Mouse (Mus musculus) brain, adult 2 months (tissue): ENCODE measurements around the gene Bcl2.

ENCODE experiments used
- DNase-seq: peaks from one replicate; pipeline ENCODE4 v3.0.0; 2011; ENCODE audit warnings: low read depth, low spot score

The Bcl2 gene

DNA sequence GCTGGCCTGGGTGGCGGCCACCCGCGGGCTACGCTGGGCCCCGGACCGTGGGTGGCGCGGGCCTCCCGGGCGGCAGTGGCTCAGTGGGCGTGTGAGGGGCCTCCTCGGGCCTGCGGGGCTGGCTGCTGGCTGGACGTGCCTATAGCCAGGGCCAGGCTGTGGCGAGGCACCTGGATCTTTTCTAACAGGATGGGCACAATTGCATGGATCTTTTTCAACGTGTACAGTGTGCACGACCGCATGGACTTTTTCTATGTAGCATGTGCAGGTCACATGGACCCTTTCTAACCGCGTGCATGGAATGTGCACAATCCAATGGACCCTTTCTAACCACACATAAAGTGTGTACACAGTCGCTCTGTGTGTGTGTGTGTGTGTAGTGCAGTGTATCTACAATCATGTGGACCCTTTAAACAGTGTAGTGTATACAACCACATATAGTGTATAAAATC is 482 bp upstream of the Bcl2 start:
- no peak for DNase-seq

DNA sequence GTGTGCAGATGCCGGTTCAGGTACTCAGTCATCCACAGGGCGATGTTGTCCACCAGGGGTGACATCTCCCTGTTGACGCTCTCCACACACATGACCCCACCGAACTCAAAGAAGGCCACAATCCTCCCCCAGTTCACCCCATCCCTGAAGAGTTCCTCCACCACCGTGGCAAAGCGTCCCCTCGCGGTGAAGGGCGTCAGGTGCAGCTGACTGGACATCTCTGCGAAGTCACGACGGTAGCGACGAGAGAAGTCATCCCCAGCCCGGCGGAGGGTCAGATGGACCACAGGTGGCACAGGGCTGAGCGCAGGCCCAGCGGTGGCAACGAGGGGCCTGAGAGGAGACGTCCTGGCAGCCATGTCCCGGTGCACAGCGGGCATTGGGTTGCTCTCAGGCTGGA is 1.7 kb downstream of the Bcl2 start:
- peak; percentile 72 for DNase-seq

DNA sequence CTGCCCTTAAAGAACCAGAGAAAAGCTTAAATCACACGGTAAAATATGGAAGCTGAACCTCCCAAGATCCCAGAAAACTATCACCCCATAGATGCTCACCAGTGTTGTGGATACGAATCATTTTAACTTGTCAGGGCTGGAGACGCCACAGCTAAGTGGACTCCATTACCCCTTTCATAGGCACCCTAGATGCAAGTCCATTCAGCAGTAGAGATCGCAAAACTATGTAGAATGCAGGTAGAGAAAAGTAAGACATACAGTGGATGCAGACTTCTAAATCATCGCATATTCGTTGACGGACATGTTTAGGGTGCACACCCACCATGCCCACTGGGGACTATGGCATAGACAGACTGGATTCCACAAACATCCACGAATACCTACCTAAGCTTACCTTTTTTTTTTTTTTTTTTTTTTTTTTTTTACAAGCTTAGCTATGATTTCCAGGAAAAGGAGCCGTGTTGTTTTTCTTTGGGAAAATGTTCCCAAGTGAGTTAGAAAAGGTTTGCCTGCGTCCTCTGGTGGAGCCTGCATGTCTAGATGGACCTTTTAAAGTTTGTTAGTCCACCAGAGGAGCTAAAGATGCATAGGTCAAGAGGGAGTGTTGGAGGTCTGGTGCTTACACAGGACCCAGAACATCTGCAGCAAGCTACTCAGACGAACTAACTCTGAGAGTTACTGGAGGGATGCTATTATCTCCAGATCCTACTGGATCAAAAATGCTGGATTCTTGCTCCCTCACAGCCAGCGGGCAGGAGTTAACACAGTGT is 2.5 kb downstream of the Bcl2 start:
- DNase-seq, result no peak

DNA sequence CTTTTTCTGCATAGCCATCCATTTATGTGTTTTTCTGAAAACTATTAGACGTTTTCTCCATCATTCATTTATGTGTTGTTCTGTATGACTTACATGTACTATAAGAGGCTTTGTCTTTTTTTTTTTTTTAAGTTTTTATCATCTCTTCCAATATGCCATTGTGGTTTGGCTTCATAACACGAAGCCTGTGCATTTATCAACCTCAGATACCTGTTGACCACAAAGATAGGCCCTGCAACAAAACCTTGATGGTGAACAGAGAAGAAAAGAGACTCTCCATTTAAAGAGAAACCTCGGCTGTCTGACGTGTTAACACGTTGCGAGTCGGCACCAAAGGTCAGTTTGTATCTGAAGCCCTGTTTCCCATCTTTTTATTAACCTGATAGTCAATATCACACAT is 3.9 kb downstream of the Bcl2 start:
- no peak for DNase-seq

DNA sequence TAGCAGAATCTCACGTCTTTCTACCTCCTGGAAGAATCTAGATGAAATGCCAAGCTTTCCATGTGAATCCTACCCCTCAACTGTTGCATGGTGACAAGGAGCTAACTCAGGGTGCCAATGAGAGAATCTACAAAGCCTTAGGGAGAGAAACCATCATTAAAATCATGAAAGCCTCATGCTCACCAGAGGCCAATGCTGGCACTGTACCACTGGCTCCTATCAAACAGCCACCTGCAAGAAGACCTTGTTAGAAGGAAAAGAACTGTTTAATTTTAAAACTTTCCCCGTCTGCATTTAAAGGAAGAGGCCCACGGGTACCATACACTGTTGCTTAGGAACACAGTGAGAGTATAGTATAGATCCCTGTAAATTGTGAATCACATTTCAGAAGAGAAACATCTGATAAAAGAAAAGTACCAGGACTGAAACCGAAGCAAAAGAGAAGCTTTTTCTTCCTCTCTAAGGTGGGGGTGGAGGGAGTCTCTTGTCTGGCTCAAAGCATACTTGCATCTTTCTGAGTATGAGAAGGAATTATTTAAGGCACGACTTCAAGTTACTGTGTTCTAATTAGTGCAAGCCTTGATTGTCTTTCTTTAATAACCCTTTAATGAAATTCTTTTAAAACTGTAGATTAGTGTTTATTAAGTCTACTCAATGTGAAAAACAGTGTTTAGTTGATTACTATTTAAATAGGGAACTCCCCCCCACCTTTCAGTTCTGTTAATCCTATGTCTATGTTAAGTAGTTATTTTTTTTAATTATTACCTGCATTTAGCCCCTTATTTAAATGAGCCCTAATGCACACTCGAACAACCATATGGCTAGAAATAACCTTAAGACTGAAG is 6.8 kb downstream of the Bcl2 start:
- DNase-seq, result no peak

DNA sequence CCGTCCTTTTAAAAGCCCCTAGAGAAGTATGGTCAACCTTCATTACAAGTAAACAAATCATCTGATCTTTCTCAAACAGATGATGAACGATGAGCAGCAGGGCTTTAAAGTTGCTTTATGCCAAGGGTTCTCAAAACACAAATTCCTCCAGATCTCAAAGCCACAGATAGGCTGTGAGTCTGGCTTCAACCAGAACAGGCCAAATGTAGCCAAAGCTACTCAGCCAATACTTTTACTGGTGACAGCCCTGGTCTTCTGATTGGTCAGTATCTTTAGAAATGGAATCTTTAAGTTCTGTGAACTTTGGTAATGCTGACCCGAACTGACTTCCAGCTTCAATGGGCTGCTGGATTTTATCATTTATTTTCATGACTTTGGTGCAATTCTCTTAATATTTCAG is 10.9 kb downstream of the Bcl2 start:
- no peak for DNase-seq

DNA sequence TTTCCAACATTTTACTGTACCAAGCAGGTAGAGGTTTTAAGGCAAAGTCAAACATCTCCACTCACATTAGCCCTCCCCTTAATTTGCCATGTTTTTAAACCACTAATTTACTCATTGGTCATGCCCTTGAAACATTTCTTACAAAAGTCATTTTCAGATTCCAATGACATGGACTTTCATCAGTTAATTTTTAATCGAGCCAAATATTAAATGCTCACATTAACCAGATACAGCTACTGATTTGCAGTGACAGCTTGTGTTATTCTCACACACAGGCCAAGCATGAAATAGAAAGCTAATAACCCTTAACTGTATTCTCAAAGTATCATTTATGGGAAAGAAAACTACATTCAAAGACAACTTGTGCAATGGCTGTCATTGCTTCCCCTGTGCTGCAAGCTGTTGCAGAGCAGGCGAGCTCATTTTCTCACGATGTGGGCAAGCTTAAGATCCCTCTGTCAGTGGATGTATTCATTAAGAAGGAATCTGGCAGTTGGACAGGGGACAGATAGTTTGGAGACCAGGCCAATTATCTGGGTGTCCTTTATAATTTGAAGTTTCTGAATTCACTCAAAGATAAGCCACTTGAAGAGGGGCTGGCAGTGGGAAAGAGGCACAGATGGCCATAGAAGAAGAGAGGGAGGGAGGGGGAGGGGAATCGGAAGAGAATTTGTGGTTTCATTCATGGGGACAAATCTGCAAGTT is 11.5 kb downstream of the Bcl2 start:
- peak; percentile 68 for DNase-seq

DNA sequence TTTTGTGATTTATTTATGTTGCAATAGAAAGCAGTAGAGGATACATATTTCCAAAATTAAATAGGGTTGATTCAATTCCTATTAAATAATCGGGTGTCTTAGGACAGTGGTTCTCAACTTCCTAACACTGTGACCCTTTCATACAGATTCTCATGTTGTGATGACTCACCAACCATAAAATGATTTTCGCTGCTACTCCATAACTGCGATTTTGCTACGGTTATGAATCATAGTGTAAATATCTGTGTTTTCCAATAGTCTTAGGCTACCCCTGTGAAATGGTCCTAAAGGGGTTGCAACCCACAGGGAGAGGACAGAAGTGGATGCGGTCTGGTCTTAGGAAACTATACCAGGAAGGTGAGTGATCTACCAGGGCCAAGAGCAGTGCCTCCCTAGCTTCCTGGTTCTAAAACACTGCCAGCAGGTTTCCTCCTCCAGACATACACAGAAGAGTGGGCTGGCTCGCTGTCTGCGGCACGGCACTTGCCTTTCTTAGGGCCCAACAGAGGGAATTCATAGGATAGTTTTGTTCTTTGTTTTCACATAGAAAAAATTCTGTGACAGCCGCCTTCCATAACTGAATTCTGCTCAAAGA is 13.5 kb downstream of the Bcl2 start:
- DNase-seq, result peak; percentile 43

DNA sequence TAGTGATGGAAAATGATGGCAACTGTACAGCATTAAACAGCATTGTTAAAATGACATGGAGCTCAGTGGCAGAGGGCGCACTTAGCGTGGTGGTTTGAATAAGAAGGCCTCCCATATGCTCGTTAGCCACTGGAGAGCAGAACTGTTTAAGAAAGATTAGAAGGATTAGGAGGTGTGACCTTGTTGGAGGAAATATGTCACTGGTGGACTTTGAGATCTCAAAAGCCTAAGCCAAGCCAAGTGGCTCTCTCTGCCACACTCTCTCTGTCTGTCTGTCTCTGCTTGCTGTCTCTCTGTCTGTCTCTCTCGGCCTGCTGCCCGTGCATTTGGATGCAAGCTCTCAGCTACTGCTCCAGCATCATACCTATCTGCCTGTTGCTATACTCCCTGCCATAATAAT is 17.6 kb downstream of the Bcl2 start:
- no peak for DNase-seq

DNA sequence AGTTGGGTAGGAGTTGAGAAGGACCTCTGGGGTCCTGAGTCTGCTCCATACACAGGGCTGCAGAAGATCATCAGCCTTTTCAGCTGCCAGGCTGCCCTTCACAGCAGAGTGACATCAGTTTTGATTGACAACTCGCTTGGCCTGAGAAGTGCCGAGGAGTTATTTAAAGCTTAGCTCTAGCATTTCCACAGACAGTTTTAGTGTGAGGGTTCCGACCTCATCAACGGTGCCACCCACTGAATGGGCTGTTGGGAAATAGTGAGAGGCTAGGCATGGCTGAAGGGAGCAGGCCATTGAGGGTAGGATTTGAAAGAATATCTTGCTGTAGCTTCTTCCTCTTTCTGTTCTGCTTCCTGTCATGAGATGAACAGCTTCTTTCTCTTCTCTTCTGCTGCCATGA is 18.4 kb downstream of the Bcl2 start:
- no peak for DNase-seq

DNA sequence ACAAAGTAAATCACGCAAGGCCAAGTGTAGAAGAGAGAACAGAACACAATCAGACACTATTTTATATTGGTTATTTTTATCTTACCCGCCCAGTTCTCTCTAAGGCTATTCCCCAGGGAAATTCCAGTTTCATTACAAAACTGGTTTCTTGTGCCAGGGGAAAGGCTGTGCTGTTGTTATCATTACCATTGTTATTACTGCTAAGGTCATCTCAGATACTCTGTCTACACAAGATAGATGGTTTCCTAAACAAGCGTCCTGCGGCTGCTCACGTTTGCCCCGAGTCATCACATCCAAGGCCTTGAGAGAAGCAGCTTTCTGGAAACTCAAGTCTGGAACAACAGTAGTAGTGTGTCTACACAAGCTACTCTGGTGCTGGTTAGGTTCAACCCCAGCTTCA is 19.8 kb downstream of the Bcl2 start:
- DNase-seq, result no peak

DNA sequence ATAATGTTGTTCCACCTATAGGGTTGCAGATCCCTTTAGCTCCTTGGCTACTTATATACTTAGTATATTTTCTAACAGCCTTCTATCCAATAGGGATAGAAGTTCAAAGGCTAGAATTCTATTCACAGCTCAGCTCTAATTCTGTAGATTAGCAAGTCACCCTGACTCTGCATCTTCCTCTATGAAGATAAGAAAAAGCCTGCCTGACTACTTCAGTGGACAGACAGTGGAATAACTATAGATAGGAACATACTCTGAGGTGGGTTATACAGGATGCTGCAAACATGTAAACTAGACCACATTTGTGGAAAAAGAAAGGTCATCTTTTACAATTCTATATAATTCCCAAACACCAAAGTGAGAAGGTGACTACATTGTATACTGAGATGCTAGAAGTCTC is 21.5 kb downstream of the Bcl2 start:
- no peak for DNase-seq

DNA sequence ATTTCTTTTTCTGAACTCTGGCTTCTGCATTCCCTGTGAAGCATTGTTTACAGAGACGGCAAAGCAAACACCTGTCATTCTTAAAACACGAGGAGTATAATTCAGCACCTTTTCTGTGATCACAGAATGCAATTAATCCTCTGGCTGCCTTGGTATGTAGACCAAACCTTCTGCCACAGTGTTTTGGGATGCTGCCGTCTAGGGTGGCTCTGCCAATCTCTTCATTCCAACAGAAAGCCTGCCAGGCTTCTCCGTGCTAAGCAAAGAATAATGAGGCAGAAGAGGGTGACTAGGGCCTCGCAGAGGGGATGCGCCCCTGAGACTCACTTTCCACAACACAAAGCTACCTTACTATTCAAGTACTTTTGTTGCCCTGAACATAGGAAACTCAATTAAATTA is 23.2 kb downstream of the Bcl2 start:
- peak; percentile 49 for DNase-seq

DNA sequence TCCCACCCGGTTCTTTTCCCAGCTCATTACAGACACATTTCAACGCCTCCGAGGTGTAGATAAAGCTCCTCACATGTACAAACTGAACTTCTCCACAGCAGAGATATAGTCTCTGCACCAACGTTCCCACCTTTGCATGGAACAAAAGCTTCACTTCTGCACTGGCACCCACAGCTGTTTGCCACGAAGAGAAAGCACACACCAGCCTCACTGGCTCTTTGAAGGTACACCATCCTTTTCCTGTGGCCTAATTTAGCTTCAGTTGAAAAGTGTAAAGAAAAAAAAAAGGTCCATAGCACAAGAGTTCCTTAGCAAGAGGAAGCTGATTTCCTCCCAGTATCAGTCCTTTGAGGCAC is 25.9 kb downstream of the Bcl2 start:
- peak; percentile 51 for DNase-seq

DNA sequence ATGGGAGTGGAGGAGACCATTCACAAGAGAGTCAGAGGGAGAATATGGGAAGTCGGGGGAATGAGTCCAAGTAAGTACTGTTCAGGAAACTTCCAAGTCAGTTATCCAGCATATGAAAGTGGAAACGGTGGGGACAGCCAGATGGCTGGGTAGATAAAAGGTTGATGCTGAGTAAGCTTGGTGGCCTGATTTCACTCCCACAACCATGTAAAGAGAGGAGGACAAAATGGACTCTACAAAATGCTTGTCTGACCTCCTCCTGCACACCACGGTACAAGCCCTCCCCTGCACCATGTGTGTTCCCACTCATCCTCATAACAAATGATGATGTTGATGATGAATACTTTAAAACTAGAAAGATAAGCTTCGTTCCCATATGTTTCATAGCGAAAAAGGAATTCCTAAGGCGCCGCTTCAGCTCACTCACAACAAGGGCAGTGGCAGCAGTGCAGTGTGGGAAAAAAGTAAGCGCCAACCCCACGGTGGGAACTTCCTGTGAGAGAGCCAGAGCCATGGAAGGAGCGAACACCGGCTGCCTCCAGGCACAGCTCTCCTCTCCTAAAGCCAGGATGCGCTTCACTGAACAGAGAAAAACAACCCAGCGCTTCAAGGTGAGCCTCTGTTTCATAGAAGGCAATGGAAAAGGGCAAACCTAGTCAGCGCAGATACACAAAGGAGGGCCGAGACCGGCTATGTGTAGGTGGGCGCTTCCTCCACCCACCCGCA is 26.5 kb downstream of the Bcl2 start:
- peak; percentile 59 for DNase-seq

DNA sequence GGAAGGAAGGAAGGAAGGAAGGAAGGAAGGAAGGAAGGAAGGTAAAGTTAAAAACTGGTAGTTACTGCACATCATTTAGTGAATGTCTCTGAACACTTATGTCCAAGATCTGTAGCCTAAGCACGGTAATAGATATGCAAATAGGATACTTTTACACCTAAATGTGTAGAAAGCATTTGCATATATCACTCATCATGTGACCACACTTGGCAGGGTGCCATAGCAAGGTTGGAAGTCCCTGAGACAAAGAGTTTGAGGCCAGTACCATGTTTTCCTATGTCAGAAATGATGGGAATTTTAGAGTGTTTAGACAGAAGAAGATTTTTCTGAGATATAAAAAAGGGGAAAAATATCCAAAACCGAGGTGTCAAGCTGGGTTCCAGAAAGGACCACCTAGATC is 28.4 kb downstream of the Bcl2 start:
- DNase-seq, result no peak

DNA sequence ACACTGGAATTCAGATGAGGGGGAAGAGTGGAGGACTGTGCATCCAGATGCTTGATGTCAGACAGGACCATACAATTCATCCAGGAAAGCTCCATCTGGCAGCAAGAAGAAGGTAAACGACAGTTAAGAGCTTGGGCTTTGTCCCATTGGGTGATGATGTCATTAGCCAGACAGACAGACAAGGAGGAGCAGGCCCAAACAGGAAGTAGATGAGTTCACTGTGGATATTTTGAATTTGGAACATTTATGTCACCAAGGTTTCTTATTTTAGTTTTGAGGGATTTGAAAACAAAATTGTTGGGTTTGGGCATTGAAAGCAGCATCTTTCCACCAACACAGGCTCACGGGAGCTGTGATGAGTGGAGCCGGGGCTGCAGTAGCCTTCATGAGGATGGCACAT is 29.5 kb downstream of the Bcl2 start:
- DNase-seq, result no peak

DNA sequence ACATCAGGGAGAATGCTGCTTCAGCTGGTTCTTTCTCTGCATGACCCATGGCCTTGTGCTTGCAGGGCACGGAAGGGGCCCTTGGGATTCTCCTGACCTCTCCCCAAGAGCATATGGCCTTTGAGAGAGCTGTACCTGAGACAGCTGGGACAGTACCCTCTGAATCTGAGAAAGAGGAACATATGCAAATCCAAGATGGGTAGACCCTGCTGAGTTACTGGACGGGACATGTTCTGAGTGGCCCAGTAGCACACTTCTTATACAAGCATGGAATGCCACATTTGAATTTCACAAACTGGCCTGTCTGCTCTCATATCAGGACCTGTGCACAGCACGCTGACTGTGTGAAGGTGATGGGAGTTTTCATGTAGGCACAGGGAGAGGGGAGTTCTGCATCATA is 31.2 kb downstream of the Bcl2 start:
- DNase-seq, result no peak

DNA sequence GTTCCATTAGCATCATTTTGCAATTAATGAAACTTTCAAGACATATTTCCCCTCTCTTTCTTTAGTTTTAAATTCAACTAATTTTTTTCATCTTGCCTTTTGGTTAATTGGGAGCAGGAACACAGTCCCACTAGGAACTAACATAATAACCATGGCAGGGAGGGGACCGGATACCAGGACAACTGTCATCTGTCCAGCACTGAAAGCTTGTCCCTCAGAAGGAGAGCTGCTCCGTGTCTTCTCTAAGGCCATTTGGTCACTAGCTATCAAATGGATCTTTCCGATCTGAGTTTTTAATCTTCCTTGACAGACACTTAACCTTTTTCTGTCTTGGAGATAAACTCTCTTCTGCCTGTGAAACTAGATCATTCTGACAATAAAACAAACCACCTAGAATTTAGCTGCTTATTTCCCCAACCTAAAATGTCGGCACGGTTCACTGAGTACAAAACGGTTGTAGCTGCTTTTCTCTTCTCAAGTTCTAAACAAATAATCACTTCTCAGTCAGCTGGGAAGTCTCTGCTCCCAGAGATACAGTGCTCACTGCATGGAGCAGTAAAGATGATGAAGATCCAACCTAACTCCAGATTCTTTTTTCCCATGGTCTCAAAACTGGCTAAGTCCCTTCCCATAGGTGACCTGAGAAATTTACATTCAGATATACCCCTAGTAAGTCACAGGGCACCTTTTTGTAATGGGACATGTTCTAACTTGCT is 34.1 kb downstream of the Bcl2 start:
- DNase-seq, result no peak

DNA sequence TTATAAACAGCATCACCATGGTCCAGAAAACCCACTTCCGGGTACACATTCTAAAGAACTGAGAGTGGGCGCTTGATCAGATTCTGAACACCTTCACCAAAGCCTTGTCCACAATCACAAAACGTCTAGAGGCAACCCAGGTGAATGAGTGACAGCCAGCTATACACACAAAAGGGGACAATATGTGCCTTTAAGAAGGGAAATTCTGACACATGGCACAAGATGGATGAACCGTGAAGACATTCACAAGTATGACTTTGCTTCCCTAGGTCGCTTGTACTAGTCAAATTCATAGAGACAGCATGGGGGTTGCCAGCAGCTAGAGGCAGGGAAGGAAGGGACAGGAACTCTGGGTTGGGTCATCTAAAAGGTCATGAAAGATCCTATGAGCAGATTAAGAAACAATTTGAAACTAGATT is 36.0 kb downstream of the Bcl2 start:
- no peak for DNase-seq
